Mouse (Mus musculus): ENCODE data around the gene Eme1.

GRCm38 (mm10) chr11:94598437-94599120 is 55.2 kb downstream of the Eme1 start:
- TF ChIP-seq CTCF (IDR thresholded peaks at IDR 0.05; ENCODE audit: low read depth) (peak; percentile 34), EP300 (IDR thresholded peaks at IDR 0.05; ENCODE audit: low read depth) (no peak)

All from liver, embryonic 14.5 days (tissue).